Mouse (Mus musculus) CD4-positive, CD25-positive, alpha-beta regulatory T cell, adult 4 months (primary cell): ENCODE measurements around the gene E130114P18Rik. TPM values are rescaled to one million over a fixed set of nuclear protein-coding genes. Genes with fewer than 3 reads are reported as not detected.

Source experiments
- ATAC-seq: one replicate; pipeline ENCODE4 v1.8.0; 2017
- polyA plus RNA-seq, 2 experiments: library from polyadenylated mRNA; unstranded; fragments of 100-300 nt; shearing (Covaris generic); gene quantifications; one replicate each; pipeline ENCODE4 v1.2.1; 2017

Gene E130114P18Rik
- polyA plus RNA-seq, 2 experiments from 2014 or later: not detected

GRCm38 (mm10) chr4:97690384-97690766 lies 87.5 kb downstream of the E130114P18Rik start:
- no peak for ATAC-seq

GRCm38 (mm10) chr4:97689456-97690383 lies 88.2 kb downstream of the E130114P18Rik start:
- ATAC-seq: no peak

GRCm38 (mm10) chr4:97686020-97686419 lies 91.9 kb downstream of the E130114P18Rik start:
- no peak for ATAC-seq

- ATAC-seq: no peak
Measured at GRCm38 (mm10) chr4:97676579-97676937, 101.3 kb downstream of the E130114P18Rik start.

GRCm38 (mm10) chr4:97675741-97676578 lies 101.9 kb downstream of the E130114P18Rik start:
- no peak for ATAC-seq

- ATAC-seq: peak; percentile 67
Measured at GRCm38 (mm10) chr4:97673854-97674510, 103.9 kb downstream of the E130114P18Rik start.

- ATAC-seq: no peak
Measured at GRCm38 (mm10) chr4:97672501-97672900, 105.4 kb downstream of the E130114P18Rik start.

- no peak for ATAC-seq
Measured at GRCm38 (mm10) chr4:97671911-97672310, 106.0 kb downstream of the E130114P18Rik start.

- ATAC-seq: no peak
Measured at GRCm38 (mm10) chr4:97670418-97670817, 107.5 kb downstream of the E130114P18Rik start.

GRCm38 (mm10) chr4:97669808-97670207 lies 108.1 kb downstream of the E130114P18Rik start:
- no peak for ATAC-seq

- ATAC-seq: no peak
Measured at GRCm38 (mm10) chr4:97665428-97665755, 112.5 kb downstream of the E130114P18Rik start.

- ATAC-seq: no peak
Measured at GRCm38 (mm10) chr4:97664738-97665427, 113.0 kb downstream of the E130114P18Rik start.

GRCm38 (mm10) chr4:97663922-97664321 lies 114.0 kb downstream of the E130114P18Rik start:
- no peak for ATAC-seq

- ATAC-seq: no peak
Measured at GRCm38 (mm10) chr4:97662841-97663240, 115.0 kb downstream of the E130114P18Rik start.

- no peak for ATAC-seq
Measured at GRCm38 (mm10) chr4:97661611-97662273, 116.1 kb downstream of the E130114P18Rik start.

GRCm38 (mm10) chr4:97657586-97657985 lies 120.3 kb downstream of the E130114P18Rik start:
- peak; percentile 98 for ATAC-seq

- no peak for ATAC-seq
Measured at GRCm38 (mm10) chr4:97649626-97650015, 128.3 kb downstream of the E130114P18Rik start.

GRCm38 (mm10) chr4:97648825-97649625 lies 128.9 kb downstream of the E130114P18Rik start:
- no peak for ATAC-seq

GRCm38 (mm10) chr4:97648436-97648707 lies 129.5 kb downstream of the E130114P18Rik start:
- no peak for ATAC-seq

GRCm38 (mm10) chr4:97647700-97648435 lies 130.0 kb downstream of the E130114P18Rik start:
- ATAC-seq: no peak
